Mouse (Mus musculus) cerebral cortex, adult 2 months (tissue): Measurements from ENCODE around the gene Casp8.

Experiments
- WGBS: fragments of 180-500 bp; shearing (Covaris S2); methylation state at CpG from one replicate; pipeline ENCODE4 v1.1.7; 2018; 5-methylcytosine and 5-hydroxymethylcytosine counted together

The Casp8 gene

GRCm38 (mm10) chr1:58795291-58796058 lies at the start of gene Casp8:
Casp8 (plus strand) TSS chr1:58795374.
- 10% methylated on average over 42 of the region's 42 CpGs for WGBS

GRCm38 (mm10) chr1:58746880-58747279 lies 48.3 kb upstream of the Casp8 start:
- WGBS: 69% methylated on average over 9 of the region's 9 CpGs

- WGBS: 77% methylated on average over 3 of the region's 3 CpGs
These were observed 35.7 kb upstream of the Casp8 start for GRCm38 (mm10) chr1:58759451-58759850.

- WGBS: 98% methylated on average over 1 of the region's 1 CpGs
These were observed 34.6 kb upstream of the Casp8 start for GRCm38 (mm10) chr1:58760581-58760980.

- 74% methylated on average over 5 of the region's 5 CpGs for WGBS
These were observed 33.5 kb upstream of the Casp8 start for GRCm38 (mm10) chr1:58761391-58762275.

GRCm38 (mm10) chr1:58762576-58762975 lies 32.6 kb upstream of the Casp8 start:
- WGBS: 83% methylated on average over 5 of the region's 5 CpGs

GRCm38 (mm10) chr1:58766446-58766845 lies 28.7 kb upstream of the Casp8 start:
- WGBS: 58% methylated on average over 4 of the region's 4 CpGs

- 57% methylated on average over 9 of the region's 9 CpGs for WGBS
These were observed 25.5 kb upstream of the Casp8 start for GRCm38 (mm10) chr1:58769701-58770100.

GRCm38 (mm10) chr1:58770111-58770720 lies 25.0 kb upstream of the Casp8 start:
- WGBS: 26% methylated on average over 7 of the region's 7 CpGs

GRCm38 (mm10) chr1:58772084-58772483 lies 23.1 kb upstream of the Casp8 start:
- WGBS: 91% methylated on average over 3 of the region's 3 CpGs

GRCm38 (mm10) chr1:58773905-58774304 lies 21.3 kb upstream of the Casp8 start:
- 55% methylated on average over 2 of the region's 2 CpGs for whole genome bisulfite sequencing

- 97% methylated on average over 5 of the region's 5 CpGs for WGBS
These were observed 19.8 kb upstream of the Casp8 start for GRCm38 (mm10) chr1:58775361-58775760.

GRCm38 (mm10) chr1:58777583-58777982 lies 17.6 kb upstream of the Casp8 start:
- WGBS: 96% methylated on average over 1 of the region's 1 CpGs

- WGBS: 42% methylated on average over 1 of the region's 1 CpGs
These were observed 16.9 kb upstream of the Casp8 start for GRCm38 (mm10) chr1:58778226-58778625.

GRCm38 (mm10) chr1:58786276-58786675 lies 8.9 kb upstream of the Casp8 start:
- WGBS: 94% methylated on average over 2 of the region's 2 CpGs

GRCm38 (mm10) chr1:58788410-58788809 lies 6.8 kb upstream of the Casp8 start:
- 97% methylated on average over 4 of the region's 4 CpGs for WGBS

- WGBS: 81% methylated on average over 2 of the region's 2 CpGs
These were observed 469 bp upstream of the Casp8 start for GRCm38 (mm10) chr1:58794705-58795104.

GRCm38 (mm10) chr1:58796059-58796363 lies 837 bp downstream of the Casp8 start:
- 13% methylated on average over 3 of the region's 3 CpGs for WGBS

- WGBS: 63% methylated on average over 4 of the region's 4 CpGs
These were observed 1.7 kb downstream of the Casp8 start for GRCm38 (mm10) chr1:58796853-58797252.

GRCm38 (mm10) chr1:58797370-58797769 lies 2.2 kb downstream of the Casp8 start:
- 74% methylated on average over 2 of the region's 2 CpGs for WGBS

GRCm38 (mm10) chr1:58798911-58799310 lies 3.7 kb downstream of the Casp8 start:
- 97% methylated on average over 4 of the region's 4 CpGs for WGBS

GRCm38 (mm10) chr1:58800644-58801043 lies 5.5 kb downstream of the Casp8 start:
- WGBS: 67% methylated on average over 7 of the region's 7 CpGs
